Mouse (Mus musculus): ENCODE results near the gene Slc22a5.
A peak's percentile ranks its signal among the peaks of the same experiment; 100 is the strongest.
"Not testable (repeated sequence)": the region's sequence is repeated elsewhere in the genome, so short reads cannot be mapped to it uniquely, and the experiment has no call there.

Gene Slc22a5

GRCm38 (mm10) chr11:53889091-53889645, 2.3 kb downstream of the Slc22a5 start:
- no peak for DNase-seq (ENCODE audit: low read depth in 2 of 2, low spot score in 2 of 2)

GRCm38 (mm10) chr11:53888242-53888641, 3.2 kb downstream of the Slc22a5 start:
- no peak for DNase-seq (ENCODE audit: low read depth in 2 of 2, low spot score in 2 of 2)

- no peak for DNase-seq (ENCODE audit: low read depth in 2 of 2, low spot score in 2 of 2)
Observed at GRCm38 (mm10) chr11:53883287-53883686, 8.2 kb downstream of the Slc22a5 start.

GRCm38 (mm10) chr11:53878096-53878495, 13.4 kb downstream of the Slc22a5 start:
- not testable (repeated sequence) for DNase-seq (ENCODE audit: low read depth in 2 of 2, low spot score in 2 of 2)

GRCm38 (mm10) chr11:53876488-53876887, 15.0 kb downstream of the Slc22a5 start:
- no peak for DNase-seq (ENCODE audit: low read depth in 2 of 2, low spot score in 2 of 2)

GRCm38 (mm10) chr11:53874706-53875105, 16.8 kb downstream of the Slc22a5 start:
- peak; percentile 36 to 37 for DNase-seq (ENCODE audit: low read depth in 2 of 2, low spot score in 2 of 2)

GRCm38 (mm10) chr11:53873909-53874704, 17.4 kb downstream of the Slc22a5 start:
- DNase-seq (ENCODE audit: low read depth in 2 of 2, low spot score in 2 of 2) = not testable (repeated sequence)

- DNase-seq (ENCODE audit: low read depth in 2 of 2, low spot score in 2 of 2) = no peak
Observed at GRCm38 (mm10) chr11:53871786-53872507, 19.5 kb downstream of the Slc22a5 start.

GRCm38 (mm10) chr11:53869172-53869571, 22.3 kb downstream of the Slc22a5 start:
- no peak for DNase-seq (ENCODE audit: low read depth in 2 of 2, low spot score in 2 of 2)

GRCm38 (mm10) chr11:53868323-53868722, 23.1 kb downstream of the Slc22a5 start:
- not testable (repeated sequence) for DNase-seq (ENCODE audit: low read depth in 2 of 2, low spot score in 2 of 2)

GRCm38 (mm10) chr11:53864724-53865310, 26.6 kb downstream of the Slc22a5 start:
- not testable (repeated sequence) for DNase-seq (ENCODE audit: low read depth in 2 of 2, low spot score in 2 of 2)

GRCm38 (mm10) chr11:53860944-53861343, 30.5 kb downstream of the Slc22a5 start:
- DNase-seq (ENCODE audit: low read depth in 2 of 2, low spot score in 2 of 2) = not testable (repeated sequence)

GRCm38 (mm10) chr11:53858761-53859580, 32.5 kb downstream of the Slc22a5 start, which contains the start of gene Gm12216:
TSS of gene Gm12216 (minus strand) at chr11:53859256.
- DNase-seq (ENCODE audit: low read depth in 2 of 2, low spot score in 2 of 2) = peak; percentile 53 to 57

- no peak for DNase-seq (ENCODE audit: low read depth in 2 of 2, low spot score in 2 of 2)
Observed at GRCm38 (mm10) chr11:53858058-53858760, 33.3 kb downstream of the Slc22a5 start.

- DNase-seq (ENCODE audit: low read depth in 2 of 2, low spot score in 2 of 2) = no peak
Observed at GRCm38 (mm10) chr11:53853665-53854064, 37.8 kb downstream of the Slc22a5 start.

GRCm38 (mm10) chr11:53851795-53852194, 39.7 kb downstream of the Slc22a5 start:
- DNase-seq (ENCODE audit: low read depth in 2 of 2, low spot score in 2 of 2) = peak; percentile 64 to 73

GRCm38 (mm10) chr11:53849588-53850320, 41.7 kb downstream of the Slc22a5 start:
- DNase-seq (ENCODE audit: low read depth in 2 of 2, low spot score in 2 of 2) = peak; percentile 28 to 55

- DNase-seq (ENCODE audit: low read depth in 2 of 2, low spot score in 2 of 2) = peak; percentile 47 to 65
Observed at GRCm38 (mm10) chr11:53845680-53846079, 45.8 kb downstream of the Slc22a5 start.

- no peak for DNase-seq (ENCODE audit: low read depth in 2 of 2, low spot score in 2 of 2)
Observed at GRCm38 (mm10) chr11:53843106-53843505, 48.4 kb downstream of the Slc22a5 start.
